In the genomic region with DNA sequence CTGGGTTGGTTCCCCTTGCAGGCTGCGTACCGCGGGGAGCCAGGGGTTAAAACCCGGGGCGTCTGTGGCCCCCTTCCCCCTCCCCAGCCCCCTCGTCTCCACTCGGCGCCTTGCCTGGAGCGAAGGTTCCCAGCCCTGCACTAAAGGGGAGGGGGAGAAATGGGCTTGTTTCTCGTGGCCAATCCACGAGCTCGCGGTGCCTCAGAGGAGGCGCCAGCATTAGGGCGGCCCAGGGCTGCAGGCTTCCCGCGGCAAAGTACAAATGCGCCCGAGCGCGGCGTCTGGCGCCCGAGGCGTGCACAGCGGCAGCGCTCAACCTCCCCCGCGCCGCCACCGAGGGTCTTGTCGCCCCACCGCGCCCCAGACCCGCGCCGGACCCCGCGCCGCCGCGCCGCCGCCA, we compare ENCODE assay signal across 8 mouse cellular contexts. TPM values are rescaled to one million over a fixed set of nuclear protein-coding genes. Genes with fewer than 3 reads are reported as not detected.
DNase-seq lines count a peak whose midpoint lies in the region; ATAC-seq and TF ChIP-seq lines count a peak whose summit lies in the region.

Chrdl2 (plus strand) TSS at position 383 of the 400 bp plus-strand sequence.

- no peak for TF ChIP-seq CTCF in olfactory bulb, adult 2 months (IDR thresholded peaks at IDR 0.05; ENCODE audit: insufficient read depth, low read depth, low read length)

- peaks cover 27% of the 10 kb centered on the region for H3K4me1 ChIP-seq in hindbrain, embryonic 10.5 days (replicated peaks)
- peaks cover 19% of the 10 kb centered on the region for H3K4me1 ChIP-seq in limb, embryonic 13.5 days
- H3K4me1 ChIP-seq in olfactory bulb, adult 2 months (ENCODE audit: control insufficient read depth, insufficient read depth, low read length): peaks cover 8% of the 10 kb centered on the region

- peak; percentile 53 for DNase-seq in adrenal gland, adult 2 months
- no peak for DNase-seq in adrenal gland, adult 8-10 months
- peak; percentile 53 for DNase-seq in ovary, postnatal 36 days (ENCODE audit: low spot score)
- no peak for DNase-seq in ovary, adult 18-20 months (ENCODE audit: low spot score)
- DNase-seq in hindbrain, embryonic 10.5 days (ENCODE audit: low spot score): peak; percentile 50
- DNase-seq in natural killer cell, adult 2 months (ENCODE audit: low spot score in 2 of 2): no peak

- no peaks in the 10 kb centered on the region for H3K9me3 ChIP-seq in hindbrain, embryonic 10.5 days
- H3K9me3 ChIP-seq in limb, embryonic 13.5 days: no peaks in the 10 kb centered on the region

- peaks cover 82% of the 10 kb centered on the region for H3K27me3 ChIP-seq in hindbrain, embryonic 10.5 days (ENCODE audit: insufficient read depth, poor library complexity, severe bottlenecking)
- peaks cover 75% of the 10 kb centered on the region for H3K27me3 ChIP-seq in limb, embryonic 13.5 days

- TF ChIP-seq POLR2A in olfactory bulb, adult 2 months (IDR thresholded peaks at IDR 0.05; ENCODE audit: insufficient read depth, low read depth, low read length): no peak

- H3K4me2 ChIP-seq in limb, embryonic 13.5 days (replicated peaks): peak within 1 kb of the TSS; percentile 94

- no peaks in the 10 kb centered on the region for H3K36me3 ChIP-seq in hindbrain, embryonic 10.5 days
- no peaks in the 10 kb centered on the region for H3K36me3 ChIP-seq in limb, embryonic 13.5 days

- ATAC-seq in limb, embryonic 13.5 days (ENCODE audit: low FRiP score, low read depth): peak; percentile 84

- peak within 1 kb of the TSS; percentile 64 for H3K9ac ChIP-seq in limb, embryonic 13.5 days

- H3K4me3 ChIP-seq in hindbrain, embryonic 10.5 days: peak within 1 kb of the TSS; percentile 60
- peak within 1 kb of the TSS; percentile 55 for H3K4me3 ChIP-seq in limb, embryonic 13.5 days
- peak within 1 kb of the TSS; percentile 50 for H3K4me3 ChIP-seq in olfactory bulb, adult 2 months (ENCODE audit: insufficient read depth, low read depth, low read length)

- peak within 1 kb of the TSS; percentile 69 for H3K27ac ChIP-seq in hindbrain, embryonic 10.5 days
- no peak within 1 kb of the TSS for H3K27ac ChIP-seq in limb, embryonic 13.5 days
- H3K27ac ChIP-seq in olfactory bulb, adult 2 months (ENCODE audit: insufficient read depth, low read depth, low read length): no peak within 1 kb of the TSS

- WGBS in hindbrain, embryonic 10.5 days: under 1% methylated on average over 44 of the region's 44 CpGs
- under 1% methylated on average over 44 of the region's 44 CpGs for WGBS in limb, embryonic 13.5 days
- under 1% methylated on average over 43 of the region's 44 CpGs for WGBS in olfactory bulb, adult 2 months

RNA-seq across cellular contexts. Expression of gene Chrdl2, which starts in this region (rescaled TPM):
- not detected for total RNA-seq in adrenal gland, adult 2 months (2021)
- polyA plus RNA-seq in adrenal gland, adult 2 months (2012; rRNA removed): 0.33 TPM in 1 of 2 replicates, not detected in the other
- total RNA-seq in adrenal gland, adult 8-10 months (2022): not detected
- polyA plus RNA-seq in hindbrain, embryonic 10.5 days (2016; fragmentation: Nextera tagmentation; extraction: Ambion mirVana): 0.37 and 0.56 TPM in 2 replicates
- polyA plus RNA-seq in limb, embryonic 13.5 days (2015; fragmentation: Nextera tagmentation; extraction: Ambion mirVana): 2.6 and 3.0 TPM in 2 replicates
- polyA plus RNA-seq in olfactory bulb, adult 2 months (2012; ENCODE audit: insufficient read depth, insufficient read length, low replicate concordance, missing spikeins): not detected in 2 replicates

Comparison
In these comparisons a context has a peak if more than half of its experiments do, and no peak if none do; other contexts are left out.
1. Peak in DNase-seq in adrenal gland, adult 2 months; RNA of the gene not detected or under 1 TPM.
2. Peak in DNase-seq, H3K4me3 ChIP-seq and H3K27ac ChIP-seq in hindbrain, embryonic 10.5 days; RNA of the gene not detected or under 1 TPM.